Mouse (Mus musculus): Measurements from ENCODE around the gene Dydc1.

Gene Dydc1

DNA sequence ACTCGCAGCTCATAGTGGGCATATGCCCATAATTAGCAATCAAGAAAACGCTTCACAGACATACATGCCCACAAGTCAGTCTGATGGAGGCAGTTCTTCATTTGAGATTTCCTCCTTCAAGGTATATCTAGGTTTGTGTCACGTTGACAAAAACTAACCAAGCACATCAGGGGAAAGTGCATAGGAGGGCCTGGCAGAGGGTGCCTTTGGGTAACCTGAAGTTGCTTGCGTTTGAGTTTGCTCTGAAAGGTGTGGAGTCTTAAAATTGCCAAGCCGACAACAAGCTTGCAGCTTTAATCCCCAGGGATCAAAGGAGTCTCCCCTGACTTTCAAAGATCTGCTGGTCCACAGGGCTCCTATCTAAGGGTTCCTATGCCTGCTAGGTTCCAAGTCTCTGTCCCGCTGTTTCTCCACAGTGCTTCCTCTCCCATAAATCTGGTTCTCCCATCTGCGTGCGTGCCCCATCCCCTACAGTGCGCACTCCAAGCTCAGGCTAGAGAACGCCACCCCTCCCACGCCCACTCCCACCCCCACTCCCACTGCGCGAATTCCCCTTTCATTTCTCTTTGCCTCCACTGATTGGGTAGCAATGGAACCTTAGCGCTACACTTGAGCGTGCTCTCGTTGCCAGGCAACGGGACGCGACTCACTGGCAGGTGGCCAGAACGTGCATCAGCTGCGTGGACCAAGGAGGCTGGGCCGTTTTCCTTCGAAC, at the start of gene Dydc1:
Dydc1 (plus strand) TSS at position 683 of the 715 bp plus-strand sequence.
- no peak for DNase-seq (ENCODE audit: low read depth)

DNA sequence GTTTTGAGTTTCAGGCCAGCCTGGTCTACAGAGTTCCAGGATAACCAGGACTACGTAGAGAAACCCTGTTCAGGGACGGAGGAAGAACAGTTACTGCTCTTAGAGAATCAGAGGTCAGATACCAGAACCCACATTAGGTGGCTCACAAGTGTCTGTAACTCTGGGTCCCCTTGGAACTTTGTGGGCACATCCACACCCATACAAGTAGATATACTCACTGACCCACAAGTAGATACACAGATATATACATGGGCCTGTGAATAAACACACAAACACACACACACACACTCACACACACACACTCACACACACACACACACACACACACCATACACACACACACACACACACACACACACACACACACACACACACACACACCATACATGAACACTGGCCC, 47.6 kb upstream of the Dydc1 start:
- DNase-seq (ENCODE audit: low read depth) = no peak

DNA sequence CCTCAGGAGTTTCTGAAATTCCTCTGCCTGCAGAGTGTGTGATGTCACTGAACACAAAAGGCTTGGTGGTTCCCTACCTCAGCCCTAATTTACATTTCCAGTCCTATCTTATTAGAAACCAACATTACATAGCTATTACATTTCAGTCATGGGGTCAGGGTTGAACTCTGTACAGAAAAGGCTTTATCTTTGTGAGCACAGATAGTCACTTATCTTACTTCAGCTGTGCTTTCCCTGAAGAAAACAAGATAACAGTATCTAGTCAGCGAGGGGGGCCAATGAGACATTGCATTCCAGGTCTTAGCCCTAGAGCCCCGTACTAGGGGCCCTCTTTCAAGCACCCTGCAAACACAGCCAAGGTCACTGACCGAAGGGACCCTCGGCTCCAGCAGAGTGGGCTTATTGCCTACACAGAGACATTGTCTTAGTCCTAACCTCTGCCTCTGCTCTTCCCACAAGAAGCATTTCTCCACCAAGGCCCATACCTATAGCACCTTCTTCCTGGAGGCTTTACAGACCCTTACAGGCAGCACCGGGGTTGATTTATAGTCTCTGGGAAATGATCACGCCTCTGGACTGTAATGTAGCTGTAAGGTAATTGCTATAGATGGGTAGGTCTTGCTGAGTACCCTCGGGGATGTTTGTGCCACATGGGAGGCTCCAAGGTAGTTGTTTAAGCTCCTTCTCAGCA, 47.0 kb upstream of the Dydc1 start:
- DNase-seq (ENCODE audit: low read depth) = no peak

DNA sequence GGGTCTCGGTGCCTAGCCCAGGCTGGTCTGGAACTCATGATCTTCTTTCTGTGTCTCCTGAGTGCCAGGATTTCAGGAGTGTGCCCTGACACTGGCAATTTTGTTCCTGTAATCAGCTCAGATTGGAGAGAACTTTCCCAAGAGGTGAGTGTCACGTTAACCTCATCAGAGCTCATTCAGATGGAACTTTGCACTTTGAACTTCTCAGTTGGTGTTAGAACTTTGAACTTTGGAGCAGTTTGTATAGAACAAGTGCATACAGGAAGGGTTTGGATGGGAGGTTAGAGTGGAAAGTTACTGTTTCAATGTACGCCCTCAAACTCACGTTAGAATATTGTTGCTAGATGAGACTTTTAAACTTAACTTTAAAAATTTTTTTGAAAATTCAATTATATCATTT, 43.4 kb upstream of the Dydc1 start:
- DNase-seq (ENCODE audit: low read depth) = no peak

DNA sequence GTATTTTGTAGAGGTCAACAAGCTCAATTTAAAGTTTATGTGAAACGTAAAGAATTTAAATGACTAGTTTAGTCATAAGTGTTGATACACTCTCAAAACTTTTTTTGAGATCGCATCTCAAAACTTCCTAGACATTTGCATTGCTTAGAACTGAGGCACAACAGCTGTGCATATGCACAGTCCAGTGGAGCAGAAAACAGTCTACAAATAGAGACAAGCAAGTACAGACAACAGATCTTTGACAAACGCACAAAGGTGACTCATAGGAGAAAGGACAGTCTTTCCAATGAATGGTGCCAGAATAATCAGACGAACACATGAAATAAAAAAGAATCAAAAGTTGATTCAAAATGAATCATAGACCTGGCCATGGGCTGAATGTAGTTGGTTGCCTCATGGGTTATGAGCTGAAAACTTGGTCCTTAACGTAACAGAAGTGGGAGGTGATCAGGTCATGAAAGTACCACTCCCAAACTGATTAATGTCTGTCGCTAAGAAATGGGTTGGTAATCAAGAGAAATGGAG, 41.7 kb upstream of the Dydc1 start:
- no peak for DNase-seq (ENCODE audit: low read depth)

DNA sequence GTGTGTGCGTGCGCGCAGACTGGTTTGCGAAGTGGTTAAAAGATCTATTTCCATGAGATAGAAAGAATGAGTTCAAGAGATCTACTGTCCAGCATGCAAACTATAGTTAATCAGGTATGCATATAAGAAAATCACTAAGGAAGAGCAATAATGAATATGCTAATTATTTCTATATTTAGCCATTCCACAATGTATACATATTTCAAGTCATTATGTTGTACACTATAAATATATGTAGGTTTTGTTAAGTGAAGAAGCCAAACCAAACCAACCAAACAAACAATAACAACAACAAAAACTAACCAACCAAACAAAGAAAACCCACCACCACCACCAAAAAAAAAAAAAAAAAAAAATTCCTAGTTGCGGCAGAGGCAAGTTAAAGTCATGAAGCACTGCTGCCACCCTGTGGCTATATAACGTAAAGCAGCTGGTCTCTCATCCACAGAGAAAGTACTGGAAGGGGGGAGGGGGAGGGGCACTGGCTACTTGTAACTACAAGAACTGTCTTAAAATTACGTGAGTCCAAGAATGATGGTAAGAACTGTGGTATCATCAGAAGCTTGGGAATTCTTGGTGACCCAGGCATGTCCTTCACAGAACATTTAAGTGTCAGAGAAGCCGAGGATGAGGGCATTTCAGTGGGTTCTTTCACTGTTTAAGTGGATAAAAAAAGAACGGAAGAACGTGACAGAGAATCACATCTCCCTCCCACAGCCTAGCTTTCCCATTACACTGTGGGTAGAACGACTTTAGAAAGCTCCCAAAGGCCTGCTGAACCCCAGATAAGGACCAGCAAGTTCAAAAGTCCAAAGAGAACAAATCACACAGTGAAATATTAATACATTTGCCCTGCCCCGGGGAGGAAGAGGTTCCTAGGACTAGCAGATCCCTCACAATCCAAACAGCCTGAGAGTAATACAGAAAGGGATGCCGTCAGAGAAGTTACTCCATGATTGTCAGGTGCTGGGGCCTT, 39.3 kb upstream of the Dydc1 start:
- DNase-seq (ENCODE audit: low read depth) = peak; percentile 87

DNA sequence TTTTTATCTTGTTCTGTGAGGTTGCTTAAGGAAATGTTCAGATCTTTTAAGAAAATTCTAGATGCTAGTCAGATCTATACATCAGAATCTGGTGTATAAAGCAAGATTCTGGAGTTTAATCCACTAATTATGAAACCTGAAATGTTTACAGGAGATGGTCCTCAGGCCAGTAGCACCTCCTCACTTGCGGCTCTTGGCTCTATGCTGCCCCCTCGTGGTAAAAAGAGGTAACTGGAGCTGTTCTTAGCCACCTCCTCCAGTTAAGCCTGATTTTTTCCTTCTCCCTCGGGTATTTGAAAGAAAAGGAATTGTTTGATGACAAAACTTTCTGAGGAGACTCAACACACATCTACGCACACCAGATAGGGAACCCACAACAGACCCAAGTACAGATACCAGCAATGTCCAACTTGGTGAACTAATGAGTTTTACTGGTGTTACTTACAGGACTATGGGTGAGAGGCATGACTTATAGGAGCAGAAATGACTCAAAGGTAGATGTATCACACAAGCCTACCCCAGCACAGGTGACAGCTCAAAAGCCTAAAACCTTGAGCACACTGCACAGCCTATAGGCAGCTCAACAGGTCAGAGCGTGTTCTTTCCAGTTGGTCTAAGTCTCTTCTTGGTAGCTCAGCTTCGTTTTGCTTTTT, 37.4 kb upstream of the Dydc1 start:
- DNase-seq (ENCODE audit: low read depth) = peak; percentile 76

DNA sequence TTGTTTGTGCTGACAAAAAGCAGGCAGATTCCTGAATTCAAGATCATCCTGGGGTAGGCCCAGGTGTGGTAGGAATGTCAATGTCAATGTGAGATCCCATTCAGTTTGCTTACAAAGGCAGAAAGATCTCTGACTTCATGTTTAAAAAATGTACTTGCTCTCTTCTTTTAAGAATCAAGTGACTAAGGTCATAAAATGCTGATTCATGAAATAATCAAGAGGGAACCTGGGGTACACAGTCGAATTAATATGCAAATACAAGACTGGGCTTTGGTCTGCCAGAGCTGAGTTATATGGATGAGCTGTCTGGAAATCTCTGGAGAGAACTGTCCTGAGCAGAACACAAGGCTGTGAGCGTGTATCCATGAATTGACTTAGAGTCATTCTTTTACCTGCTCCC, 25.3 kb upstream of the Dydc1 start:
- no peak for DNase-seq (ENCODE audit: low read depth)

DNA sequence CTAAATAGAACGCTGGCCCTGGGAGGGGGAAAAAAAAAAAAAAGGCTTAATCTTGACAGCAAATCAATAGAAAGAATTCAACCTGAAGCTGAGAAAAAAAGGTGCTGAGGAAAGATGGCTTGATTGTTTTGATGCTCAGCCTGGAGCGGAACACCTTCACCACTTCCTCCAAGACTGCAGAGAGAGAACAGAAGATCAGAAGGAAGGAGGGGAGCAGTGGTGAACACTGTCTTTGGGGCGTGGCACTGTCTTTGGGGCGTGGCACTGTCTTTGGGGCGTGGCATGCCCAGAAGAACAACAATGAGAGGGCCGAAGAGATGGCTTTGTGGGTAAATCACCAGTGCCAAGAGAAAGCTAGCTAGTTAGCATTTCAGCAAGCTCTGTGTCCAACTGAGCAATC, 22.2 kb upstream of the Dydc1 start:
- DNase-seq (ENCODE audit: low read depth) = peak; percentile 60

DNA sequence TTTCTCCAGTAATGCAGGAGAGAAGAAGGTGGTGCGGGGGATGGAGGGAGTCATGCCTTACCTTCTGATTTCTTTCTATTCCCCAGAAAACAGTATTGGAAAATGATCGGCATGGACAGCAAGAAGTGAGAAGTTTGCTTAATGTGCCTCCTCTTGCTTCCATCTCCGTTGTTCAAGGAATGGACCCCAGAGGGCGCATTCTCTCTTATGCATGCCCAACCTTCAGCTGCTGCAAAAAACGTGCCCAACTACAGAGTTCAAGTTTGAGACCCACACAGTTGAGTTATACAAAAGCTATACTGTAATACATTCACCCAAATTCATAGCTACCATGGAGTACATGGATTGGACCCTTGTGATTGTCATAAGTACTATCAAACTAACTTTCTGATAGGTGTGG, 20.2 kb upstream of the Dydc1 start:
- peak; percentile 24 for DNase-seq (ENCODE audit: low read depth)

DNA sequence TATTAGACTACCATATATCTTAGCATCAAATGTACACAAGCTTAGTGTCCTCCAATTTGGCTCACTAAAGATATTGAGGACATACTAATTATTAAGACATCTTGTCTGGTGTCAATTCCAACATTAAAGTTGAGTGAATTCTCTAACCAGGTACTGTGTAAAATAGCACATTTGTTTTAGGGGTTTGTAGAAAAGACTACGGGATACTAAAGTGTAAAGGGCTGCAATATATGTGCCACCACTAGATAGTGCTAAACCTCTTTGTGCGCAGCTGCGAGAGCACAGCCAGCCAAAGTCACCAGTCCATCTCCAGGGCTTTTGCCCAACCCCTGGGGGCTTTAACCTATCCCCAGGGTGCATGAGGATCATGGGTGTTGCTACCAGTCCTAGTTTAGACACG, 19.5 kb upstream of the Dydc1 start:
- peak; percentile 25 for DNase-seq (ENCODE audit: low read depth)

DNA sequence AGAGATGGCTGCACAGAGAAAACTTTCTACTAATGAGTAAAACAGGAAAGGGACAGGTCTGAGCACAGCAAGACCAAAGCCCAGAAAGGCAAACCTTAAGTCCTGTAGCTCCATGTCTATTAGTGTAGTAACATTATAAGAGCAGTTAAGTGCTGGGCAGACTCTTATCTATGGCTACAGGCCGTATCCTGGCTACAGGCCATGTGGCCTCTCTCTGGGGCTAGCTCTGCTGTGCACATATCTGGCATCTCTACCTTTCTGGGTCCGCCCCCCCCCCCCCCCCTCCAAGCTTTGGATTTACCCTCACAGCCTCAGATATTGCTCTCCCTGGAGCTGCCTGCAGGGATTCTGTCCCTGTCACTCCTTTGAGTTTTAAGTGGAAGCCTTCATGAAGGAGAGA, 7.5 kb upstream of the Dydc1 start:
- no peak for DNase-seq (ENCODE audit: low read depth)

DNA sequence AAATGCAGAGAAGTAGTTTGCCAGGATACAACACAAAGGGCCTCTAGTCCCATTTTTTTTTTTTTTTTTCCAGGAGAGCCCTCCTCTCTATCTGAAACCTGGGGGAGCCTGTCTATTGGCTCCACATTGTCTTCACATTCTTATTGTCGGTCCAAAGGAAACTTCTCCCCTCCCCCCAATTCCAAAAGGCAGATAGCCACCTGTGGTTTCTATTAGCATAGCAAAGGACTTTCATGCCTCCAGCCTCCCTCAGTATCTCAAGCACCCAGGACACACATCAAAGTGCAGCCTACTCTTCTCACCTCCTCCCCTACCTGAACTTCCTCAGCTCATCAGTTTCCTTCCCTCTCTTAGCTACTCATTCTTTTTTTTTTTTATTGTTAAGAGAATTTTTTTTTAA, 6.3 kb upstream of the Dydc1 start:
- no peak for DNase-seq (ENCODE audit: low read depth)

DNA sequence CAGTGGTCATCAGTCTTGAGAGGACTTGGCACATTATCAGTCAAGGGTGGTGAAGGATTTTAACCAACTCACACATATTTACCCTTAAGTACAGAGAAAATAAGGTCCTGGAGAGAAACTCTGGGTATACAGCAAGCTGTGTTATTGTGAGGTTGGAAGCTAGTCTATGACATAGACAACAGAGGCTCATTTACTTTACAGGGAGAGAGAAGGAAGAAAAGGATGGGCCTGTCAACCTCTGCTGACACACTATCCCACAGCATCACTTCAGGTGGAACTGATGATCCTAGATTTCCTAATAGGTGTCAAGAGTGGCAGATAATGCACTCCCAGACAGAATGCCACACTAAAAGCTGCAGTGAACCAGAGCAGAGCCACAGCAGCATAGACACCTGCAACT, 3.6 kb upstream of the Dydc1 start, which contains the start of gene Dydc2:
Dydc2 (minus strand) TSS at position 101 of the 400 bp plus-strand sequence.
- no peak for DNase-seq (ENCODE audit: low read depth)

DNA sequence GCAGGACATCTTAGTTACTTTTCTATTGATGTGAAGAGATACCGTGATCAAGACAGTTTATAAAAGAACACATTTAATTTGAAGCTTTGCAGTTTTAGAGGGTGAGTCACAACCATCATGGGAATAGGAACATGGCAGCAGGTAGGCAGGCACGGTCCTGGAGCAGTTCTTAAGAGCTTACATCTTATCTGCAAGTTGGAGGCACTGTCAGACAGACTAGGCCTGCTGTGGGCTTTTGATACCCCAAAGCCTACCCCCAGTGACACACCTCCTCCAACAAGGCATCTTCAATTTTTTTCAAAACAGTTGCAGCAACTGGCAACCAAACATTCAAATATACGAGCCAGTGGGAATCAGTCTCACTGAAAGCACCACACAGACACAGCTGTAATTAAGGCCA, 2.4 kb upstream of the Dydc1 start:
- no peak for DNase-seq (ENCODE audit: low read depth)

DNA sequence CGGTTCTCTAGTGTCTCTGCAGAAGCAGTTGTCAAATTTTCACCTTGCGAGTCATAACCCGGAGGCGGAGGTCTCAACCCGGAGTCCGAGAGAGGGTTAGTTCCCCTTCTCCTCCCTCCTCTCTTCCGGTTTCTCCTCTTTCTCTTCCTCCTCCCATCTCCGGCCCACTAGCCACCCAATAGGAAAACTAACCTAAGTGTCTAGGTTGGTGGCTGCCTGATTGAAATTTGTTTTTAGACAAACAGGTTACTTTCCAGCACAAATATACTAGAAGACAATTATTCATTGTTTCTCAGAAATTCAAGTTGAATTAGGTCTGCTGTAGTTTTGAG, 199 bp downstream of the Dydc1 start:
- no peak for DNase-seq (ENCODE audit: low read depth)

DNA sequence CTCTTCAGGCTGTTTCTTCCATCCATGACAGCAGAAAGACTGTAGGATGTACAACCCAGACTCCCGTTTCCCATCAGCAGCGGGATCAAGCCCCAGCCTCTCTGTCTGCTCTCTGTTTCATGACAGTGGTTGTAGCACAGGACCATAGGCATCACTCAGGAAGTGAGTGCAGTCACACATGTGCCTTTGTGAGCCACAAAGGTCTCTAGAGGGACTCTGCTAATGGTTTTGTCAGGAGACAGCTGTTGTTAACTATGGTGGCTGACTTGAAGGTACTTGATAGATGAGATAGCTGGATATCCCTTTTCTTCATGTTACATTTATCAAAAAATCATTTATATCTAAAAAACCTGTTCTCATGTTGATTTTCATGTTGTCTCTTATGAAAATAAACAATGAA, 9.7 kb downstream of the Dydc1 start:
- DNase-seq (ENCODE audit: low read depth) = no peak

DNA sequence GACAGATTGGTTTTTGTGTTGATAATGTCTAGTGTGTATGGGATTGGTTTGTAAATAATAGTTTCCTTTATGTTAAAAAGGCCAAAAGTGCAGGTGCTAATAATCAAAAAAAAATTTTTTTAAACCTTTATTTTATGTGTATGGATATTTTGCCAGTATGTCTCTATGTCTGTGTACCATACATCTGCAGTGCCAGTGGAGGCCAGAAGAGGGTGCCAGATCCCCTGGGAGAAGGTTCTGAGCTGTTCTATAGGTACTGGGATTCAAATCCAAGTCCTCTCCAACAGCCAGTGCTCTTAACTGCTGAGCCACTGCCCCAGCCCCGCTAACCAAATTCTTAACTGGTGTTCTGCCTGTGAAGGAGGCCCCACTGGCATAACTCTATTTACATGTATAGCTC, 14.8 kb downstream of the Dydc1 start:
- peak; percentile 3 for DNase-seq (ENCODE audit: low read depth)

DNA sequence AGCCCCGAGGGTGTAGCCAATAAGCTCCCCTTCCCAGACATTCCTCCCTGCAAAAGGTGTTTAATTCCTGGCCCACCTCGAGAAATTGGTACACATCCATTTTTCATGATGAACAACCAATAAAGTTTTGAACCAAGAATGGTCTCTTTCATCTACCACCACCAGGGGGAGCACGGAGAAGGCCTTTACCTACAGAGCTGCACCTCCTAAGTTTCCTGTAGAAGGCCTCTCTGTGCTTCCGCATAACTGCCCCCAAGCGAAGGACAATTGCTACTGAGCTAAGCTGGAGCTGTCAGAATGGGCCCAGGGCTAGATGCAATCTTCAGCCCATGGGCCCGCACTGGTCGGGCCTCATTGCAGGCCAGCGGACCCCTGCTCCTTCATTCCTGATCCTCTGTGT, 18.1 kb downstream of the Dydc1 start:
- DNase-seq (ENCODE audit: low read depth) = peak; percentile 3

DNA sequence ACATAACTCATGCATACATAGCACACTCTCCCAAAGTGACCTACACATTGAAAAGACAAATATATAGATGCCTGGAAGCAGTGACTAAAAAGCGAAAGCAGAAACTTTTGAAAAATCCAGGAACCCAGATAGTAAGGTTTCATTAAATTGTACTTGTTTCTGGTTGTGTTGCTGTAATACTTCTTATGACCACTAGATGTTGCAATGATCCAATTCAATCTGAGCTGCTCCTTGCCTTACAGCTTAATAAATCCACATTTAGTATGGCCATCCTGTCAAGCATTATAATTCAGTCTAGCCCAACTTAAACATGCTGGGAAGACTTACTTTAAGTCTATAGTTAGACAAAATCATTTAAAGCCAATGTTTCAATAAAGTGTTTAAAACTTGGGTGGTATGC, 21.4 kb downstream of the Dydc1 start:
- peak; percentile 1 for DNase-seq (ENCODE audit: low read depth)

DNA sequence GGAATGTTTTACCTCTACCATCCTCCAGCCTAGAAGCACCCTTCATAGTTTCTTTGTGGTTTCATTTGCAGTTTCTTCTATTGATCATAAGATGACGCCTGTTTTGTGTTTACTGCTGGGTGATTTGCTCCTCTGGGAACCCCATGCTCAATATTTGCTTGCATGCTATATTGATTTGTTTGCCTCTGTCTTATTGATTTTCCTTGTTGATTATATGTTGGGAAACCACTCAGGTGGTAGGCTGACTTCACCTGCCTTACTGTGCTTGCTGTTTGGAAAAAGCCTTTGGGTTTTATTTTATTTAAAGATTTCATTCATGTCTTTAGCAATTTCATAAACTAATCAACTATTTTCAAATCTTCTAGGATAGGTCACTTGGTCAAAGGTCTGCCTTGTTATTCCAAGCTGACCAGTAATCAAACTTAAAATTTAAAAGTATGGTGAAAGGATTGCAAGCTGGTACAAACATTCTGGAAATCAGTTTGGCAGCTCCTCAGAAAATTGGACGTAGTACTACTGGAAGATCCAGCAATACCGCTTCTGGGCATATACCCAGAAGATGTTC, 23.7 kb downstream of the Dydc1 start:
- no peak for DNase-seq (ENCODE audit: low read depth)

DNA sequence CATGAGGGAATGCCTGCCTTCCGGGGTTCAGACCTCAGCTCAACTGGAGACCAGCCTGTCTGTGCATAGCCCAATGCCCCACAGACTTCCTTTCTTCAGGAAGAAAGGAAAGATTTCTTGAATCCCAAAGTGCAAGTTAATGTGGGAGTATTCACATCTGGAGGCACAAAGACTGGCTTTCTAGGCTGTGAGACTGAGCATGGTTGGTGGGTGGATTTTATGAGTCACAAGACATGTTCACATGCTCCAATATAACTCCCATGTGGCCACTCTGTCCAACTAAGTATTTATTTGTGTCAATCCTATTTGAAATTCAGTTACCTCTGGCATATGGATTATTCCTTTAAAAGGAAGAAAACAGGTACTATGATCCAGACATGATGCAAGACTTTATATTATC, 26.0 kb downstream of the Dydc1 start:
- DNase-seq (ENCODE audit: low read depth) = no peak
